Mouse (Mus musculus) Muller cell, postnatal 12 days (primary cell): ENCODE data around the gene Cpt1c.

ENCODE experiments used
- DNase-seq: peaks from one replicate; pipeline ENCODE4 v3.0.0-alpha.2; 2015; ENCODE audit errors: inconsistent ontology term

The Cpt1c gene

GRCm38 (mm10) chr7:44918219-44918618 is 56.4 kb downstream of the Cpt1c start:
- DNase-seq = no peak

DNA sequence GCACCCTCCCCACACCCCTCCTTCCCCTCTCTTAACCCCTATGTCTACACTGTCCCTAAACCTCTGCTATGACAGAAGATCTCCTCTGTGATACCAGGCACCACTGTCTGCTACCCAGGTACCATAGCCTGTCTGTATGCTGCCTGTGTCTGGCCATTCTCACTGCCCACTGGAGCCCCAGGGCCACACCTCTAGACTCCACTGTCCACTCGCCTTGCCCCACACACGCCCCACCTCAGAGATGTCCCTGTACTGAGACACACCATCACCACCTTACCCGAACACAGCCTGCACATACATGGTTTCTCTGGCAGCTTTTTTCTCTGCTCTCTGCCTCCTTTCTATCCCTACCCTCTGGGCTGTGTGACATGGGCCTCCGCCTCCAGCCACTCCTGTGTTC is 57.8 kb downstream of the Cpt1c start:
- no peak for DNase-seq

GRCm38 (mm10) chr7:44916191-44916590 is 58.5 kb downstream of the Cpt1c start:
- DNase-seq = no peak

GRCm38 (mm10) chr7:44915314-44915713 is 59.3 kb downstream of the Cpt1c start:
- DNase-seq = no peak

DNA sequence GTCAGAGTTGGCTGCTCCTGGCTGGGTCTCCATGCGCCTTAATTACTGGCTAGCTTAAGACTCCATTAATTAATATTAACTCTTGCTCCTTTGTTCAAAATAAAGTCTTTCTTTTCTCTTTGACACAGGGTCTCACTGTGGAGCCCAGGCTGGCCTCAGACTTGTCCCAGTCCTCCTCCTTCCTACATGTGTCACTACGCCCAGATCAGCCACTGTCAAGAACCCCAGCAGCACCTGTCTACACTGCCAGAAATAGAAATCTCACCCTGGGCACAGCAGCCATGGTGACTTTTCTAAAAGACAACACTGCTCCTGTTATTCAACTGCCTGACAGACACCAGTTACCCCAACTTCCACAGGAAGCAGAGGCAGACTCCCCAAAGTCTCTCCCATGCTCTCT is 60.3 kb downstream of the Cpt1c start:
- DNase-seq = no peak
